Mouse (Mus musculus) midbrain, embryonic 13.5 days (tissue): Measurements from ENCODE around the gene Unc119b. TPM values are rescaled to one million over a fixed set of nuclear protein-coding genes. Genes with fewer than 3 reads are reported as not detected.

Experiments
- ATAC-seq: fragments of 200-750 bp; cut with Nextera tagmentation; 2 replicates; pipeline ENCODE4 v1.8.0; 2017; ENCODE audit warnings: mild to moderate bottlenecking, moderate TSS enrichment, moderate library complexity
- H3K27ac ChIP-seq: fragments of 300-500 bp; sonication (generic); 2 replicates; pipeline ENCODE4 v1.5.1; 2015; ENCODE audit warnings: inconsistent platforms, mild to moderate bottlenecking, moderate library complexity
- H3K27me3 ChIP-seq: fragments of 300-500 bp; sonication (generic); 2 replicates; pipeline ENCODE4 v1.6.1; 2015; ENCODE audit warnings: mild to moderate bottlenecking, inconsistent platforms
- H3K36me3 ChIP-seq: fragments of 300-500 bp; sonication (generic); 2 replicates; pipeline ENCODE4 v1.6.1; 2015; ENCODE audit warnings: mild to moderate bottlenecking, inconsistent platforms
- H3K4me1 ChIP-seq: fragments of 300-500 bp; sonication (generic); replicated peaks from 2 replicates; pipeline ENCODE4 v1.6.1; 2015; ENCODE audit warnings: inconsistent platforms
- H3K4me2 ChIP-seq: fragments of 300-500 bp; sonication (generic); replicated peaks from 2 replicates; pipeline ENCODE4 v1.6.1; 2015; ENCODE audit warnings: moderate library complexity, mild to moderate bottlenecking, inconsistent platforms
- H3K4me3 ChIP-seq: fragments of 300-500 bp; sonication (generic); replicated peaks from 2 replicates; pipeline ENCODE4 v1.5.1; 2015; ENCODE audit warnings: mild to moderate bottlenecking, inconsistent platforms
- H3K9ac ChIP-seq: fragments of 300-500 bp; sonication (generic); replicated peaks from 2 replicates; pipeline ENCODE4 v1.6.1; 2015; ENCODE audit warnings: mild to moderate bottlenecking, inconsistent platforms
- H3K9me3 ChIP-seq: fragments of 300-500 bp; sonication (generic); 2 replicates; pipeline ENCODE4 v1.6.1; 2016; ENCODE audit warnings: mild to moderate bottlenecking, inconsistent platforms
- WGBS: fragments of 180-500 bp; shearing (Covaris S2); methylation state at CpG from one replicate; pipeline ENCODE4 v1.1.7; 2015; 5-methylcytosine and 5-hydroxymethylcytosine counted together
- polyA plus RNA-seq: library from polyadenylated mRNA; unstranded; fragments of >200 nt; fragmentation: Nextera tagmentation; extraction: Ambion mirVana; gene quantifications from 2 replicates; pipeline ENCODE4 v1.2.1, GENCODE M21; 2015

The Unc119b gene
- 37.4 and 43.4 TPM in 2 replicates for polyA plus RNA-seq

DNA sequence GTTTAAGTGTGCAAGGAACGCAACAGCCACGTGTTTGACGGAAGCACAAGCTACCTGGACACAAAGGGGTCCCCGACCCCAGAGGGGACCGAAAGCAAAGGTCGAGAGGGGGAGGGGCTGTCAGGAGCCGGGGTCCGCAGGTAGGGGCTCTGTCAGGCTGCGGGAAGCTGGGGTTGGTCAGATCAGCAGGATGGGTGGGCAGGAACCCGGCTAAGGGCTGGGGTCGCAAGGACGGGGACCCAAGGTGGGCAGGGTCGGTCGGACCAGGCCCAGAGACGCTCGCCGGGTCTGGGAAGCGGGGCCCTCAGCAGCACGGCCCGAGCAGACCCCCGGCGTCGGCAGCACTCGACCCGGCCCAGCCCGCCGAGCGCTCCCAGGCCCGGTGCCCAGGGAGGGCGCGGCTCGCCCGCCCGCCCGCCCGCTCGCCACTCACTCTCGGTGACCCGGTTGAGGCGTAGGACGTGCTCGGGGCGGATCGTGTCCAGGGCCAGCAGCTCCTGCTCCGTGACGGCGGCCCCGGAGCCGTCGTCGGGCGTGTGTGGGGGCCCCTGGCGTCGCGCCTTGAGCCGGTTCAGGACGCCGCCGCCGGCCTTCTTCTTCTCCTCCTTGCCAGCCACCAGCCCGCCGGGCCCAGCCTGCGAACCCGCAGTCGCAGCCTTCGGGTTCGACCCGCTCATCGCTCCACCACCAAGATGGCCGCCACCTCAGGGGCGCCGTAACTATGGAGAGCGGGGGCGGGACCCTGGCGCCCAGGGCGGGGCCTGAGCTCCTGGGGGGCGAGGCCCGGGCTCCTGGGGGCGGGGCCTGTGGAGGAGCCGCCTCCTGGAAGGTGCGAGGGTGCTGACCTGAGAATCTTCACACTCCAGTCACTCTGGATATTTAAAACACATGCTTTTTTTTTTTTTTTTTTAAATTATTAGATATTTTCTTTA, at the start of gene Unc119b:
Gene Unc119b (minus strand): TSS at position 742 of the 932 bp plus-strand sequence.
- Histone ChIP-seq H3K27ac (peak within 1 kb of the TSS; percentile 74; the same call in 1 of the 2 replicates), H3K27me3 (no peaks in the 10 kb centered on the region), H3K4me3 (peak within 1 kb of the TSS; percentile 88), H3K9ac (peak within 1 kb of the TSS; percentile 92), H3K36me3 (peaks cover 11% of the 10 kb centered on the region), H3K4me2 (peak within 1 kb of the TSS; percentile 75), H3K9me3 (no peaks in the 10 kb centered on the region), H3K4me1 (peaks cover 20% of the 10 kb centered on the region)
- ATAC-seq, result peak; percentile 94
- whole genome bisulfite sequencing, result under 1% methylated on average over 69 of the region's 81 CpGs

DNA sequence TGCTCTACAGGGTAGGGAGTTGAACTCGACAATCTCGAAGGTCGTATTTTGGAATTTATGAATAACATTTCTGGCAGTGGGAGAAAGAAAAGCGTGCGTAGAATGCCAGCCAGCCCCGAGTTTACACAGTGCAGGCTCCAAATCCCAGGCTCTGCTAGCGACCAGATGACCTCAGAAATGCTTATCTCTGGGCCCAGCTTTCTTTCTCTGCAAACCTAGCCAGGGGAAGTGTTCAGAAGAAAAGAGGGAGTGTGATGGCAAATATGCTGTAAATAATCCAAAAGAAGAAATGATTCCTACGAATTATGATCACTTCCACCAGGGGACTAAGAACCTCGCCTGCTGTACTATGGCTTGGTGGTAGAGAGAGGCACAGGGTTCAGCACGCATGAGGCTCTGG, 48.7 kb upstream of the Unc119b start:
- peak overlapping the region; percentile 44 for H3K27ac ChIP-seq
- no peak for ATAC-seq
- H3K9ac ChIP-seq, result no peak overlapping the region
- no peaks in the 10 kb centered on the region for H3K9me3 ChIP-seq
- H3K27me3 ChIP-seq, result peaks cover 23% of the 10 kb centered on the region
- H3K4me2 ChIP-seq, result no peak overlapping the region
- no peak overlapping the region for H3K4me3 ChIP-seq
- WGBS, result 84% methylated on average over 10 of the region's 10 CpGs
- peaks cover 40% of the 10 kb centered on the region for H3K4me1 ChIP-seq
- H3K36me3 ChIP-seq, result no peaks in the 10 kb centered on the region

DNA sequence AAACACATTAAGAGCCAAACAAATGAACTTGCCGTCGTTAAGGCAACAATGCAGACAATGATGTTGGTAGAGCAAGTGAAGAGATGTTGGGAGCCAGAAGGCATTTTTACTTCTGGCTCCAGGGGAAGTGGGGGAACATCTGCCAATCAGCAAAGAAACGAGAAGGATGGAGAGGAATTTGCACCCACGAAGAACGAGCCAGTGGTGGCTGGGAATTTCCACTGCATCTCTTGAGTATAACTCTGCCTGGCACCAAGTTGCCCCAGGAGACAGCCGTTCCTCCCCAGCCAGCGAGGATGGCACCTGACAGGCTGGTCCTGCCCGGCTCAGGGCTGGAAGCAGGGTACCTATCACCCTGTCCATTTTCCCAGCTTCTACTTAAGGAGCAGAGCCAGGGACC, 48.1 kb upstream of the Unc119b start:
- H3K4me3 ChIP-seq, result no peak overlapping the region
- H3K9me3 ChIP-seq, result no peaks in the 10 kb centered on the region
- peaks cover 21% of the 10 kb centered on the region for H3K27me3 ChIP-seq
- peaks cover 40% of the 10 kb centered on the region for H3K4me1 ChIP-seq
- 87% methylated on average over 8 of the region's 8 CpGs for WGBS
- no peak overlapping the region for H3K27ac ChIP-seq
- no peak overlapping the region for H3K4me2 ChIP-seq
- no peak for ATAC-seq
- no peak overlapping the region for H3K9ac ChIP-seq
- no peaks in the 10 kb centered on the region for H3K36me3 ChIP-seq

DNA sequence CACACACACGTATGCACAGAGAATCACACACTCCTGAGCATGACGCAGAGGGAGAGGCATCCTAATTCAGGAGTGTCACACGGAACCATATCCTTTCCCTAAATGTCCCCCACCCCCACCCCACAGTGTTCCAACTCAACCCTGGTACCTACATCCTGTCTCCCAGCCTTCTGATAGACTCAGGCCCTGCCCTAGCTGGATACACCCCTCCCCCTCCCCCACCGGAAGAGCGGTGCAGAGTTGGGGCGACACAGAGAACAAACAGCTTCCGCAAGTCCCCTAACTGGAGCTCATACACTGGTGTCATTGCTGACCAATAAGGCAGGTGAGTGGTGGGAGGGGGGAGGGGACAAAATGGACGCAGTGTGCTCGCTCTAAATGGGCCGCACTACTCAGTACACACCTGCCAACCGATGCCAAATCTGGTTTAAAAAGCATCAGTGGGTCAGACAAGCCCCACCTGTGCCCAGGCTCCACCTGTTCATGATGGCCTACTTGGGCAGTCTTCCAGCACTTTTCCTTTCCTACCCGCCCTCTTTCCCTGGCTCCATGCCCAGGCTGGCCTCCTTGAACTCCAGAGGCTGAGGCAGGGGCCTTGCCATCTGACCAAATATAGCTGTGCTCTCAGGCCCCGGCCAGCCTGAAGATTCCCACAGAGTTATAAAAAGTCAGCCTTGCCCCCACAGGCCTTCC, 46.6 kb upstream of the Unc119b start:
- no peak for ATAC-seq
- Histone ChIP-seq H3K27ac (no peak overlapping the region), H3K36me3 (no peaks in the 10 kb centered on the region), H3K27me3 (peaks cover 17% of the 10 kb centered on the region), H3K4me2 (no peak overlapping the region), H3K9ac (no peak overlapping the region), H3K4me1 (peaks cover 31% of the 10 kb centered on the region), H3K9me3 (no peaks in the 10 kb centered on the region), H3K4me3 (no peak overlapping the region)
- 77% methylated on average over 13 of the region's 13 CpGs for WGBS

- no peak for ATAC-seq
These were observed 44.8 kb upstream of the Unc119b start for GRCm38 (mm10) chr5:115179596-115179995.

DNA sequence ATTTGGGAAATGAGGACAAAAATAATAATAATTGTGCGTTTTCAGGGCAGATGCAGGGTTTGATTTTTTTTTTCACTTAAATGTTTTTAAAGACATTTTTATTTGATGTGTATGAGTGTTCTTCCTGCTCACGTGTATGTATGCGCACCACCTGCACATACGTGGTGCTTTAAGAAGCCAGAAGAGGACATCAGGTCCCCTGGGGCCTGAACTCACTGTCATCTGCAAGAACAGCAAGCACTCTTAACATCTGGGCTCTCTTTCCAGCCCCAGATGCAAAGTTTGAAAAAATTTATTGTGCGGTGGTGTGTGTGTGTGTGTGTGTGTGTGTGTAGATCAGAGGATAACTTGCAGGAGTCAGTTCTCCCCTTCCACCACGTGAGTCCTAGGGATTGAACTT, 43.1 kb upstream of the Unc119b start:
- Histone ChIP-seq H3K27me3 (0 out of 2 replicates have a peak, but pooled peaks cover 6% of the 10 kb centered on the region), H3K27ac (no peak overlapping the region), H3K9me3 (no peaks in the 10 kb centered on the region), H3K36me3 (no peaks in the 10 kb centered on the region), H3K4me3 (no peak overlapping the region), H3K4me1 (0 out of 2 replicates have a peak, but pooled peaks cover 5% of the 10 kb centered on the region), H3K9ac (no peak overlapping the region), H3K4me2 (no peak overlapping the region)
- no peak for ATAC-seq
- WGBS, result 81% methylated on average over 6 of the region's 6 CpGs

More at GRCm38 (mm10) chr5:115179596-115179995, 44.8 kb upstream of the Unc119b start:
- Histone ChIP-seq H3K27ac (no peak overlapping the region), H3K4me2 (no peak overlapping the region), H3K27me3 (peaks cover 6% of the 10 kb centered on the region; the same call in 1 of the 2 replicates), H3K9ac (no peak overlapping the region), H3K9me3 (no peaks in the 10 kb centered on the region), H3K4me3 (no peak overlapping the region), H3K36me3 (no peaks in the 10 kb centered on the region), H3K4me1 (peaks cover 14% of the 10 kb centered on the region)
- WGBS, result 95% methylated on average over 11 of the region's 11 CpGs

- Histone ChIP-seq H3K36me3 (no peaks in the 10 kb centered on the region), H3K9ac (no peak overlapping the region), H3K9me3 (no peaks in the 10 kb centered on the region), H3K27ac (no peak overlapping the region), H3K4me1 (0 out of 2 replicates have a peak, but pooled peaks cover 5% of the 10 kb centered on the region), H3K27me3 (no peaks in the 10 kb centered on the region), H3K4me3 (no peak overlapping the region), H3K4me2 (no peak overlapping the region)
- 100% methylated on average over 1 of the region's 1 CpGs for WGBS
- ATAC-seq, result no peak
These were observed 39.8 kb upstream of the Unc119b start for GRCm38 (mm10) chr5:115174554-115174953.

GRCm38 (mm10) chr5:115170150-115170549, 35.4 kb upstream of the Unc119b start:
- WGBS, result 88% methylated on average over 8 of the region's 8 CpGs
- no peak for ATAC-seq
- H3K27me3 ChIP-seq, result no peaks in the 10 kb centered on the region

DNA sequence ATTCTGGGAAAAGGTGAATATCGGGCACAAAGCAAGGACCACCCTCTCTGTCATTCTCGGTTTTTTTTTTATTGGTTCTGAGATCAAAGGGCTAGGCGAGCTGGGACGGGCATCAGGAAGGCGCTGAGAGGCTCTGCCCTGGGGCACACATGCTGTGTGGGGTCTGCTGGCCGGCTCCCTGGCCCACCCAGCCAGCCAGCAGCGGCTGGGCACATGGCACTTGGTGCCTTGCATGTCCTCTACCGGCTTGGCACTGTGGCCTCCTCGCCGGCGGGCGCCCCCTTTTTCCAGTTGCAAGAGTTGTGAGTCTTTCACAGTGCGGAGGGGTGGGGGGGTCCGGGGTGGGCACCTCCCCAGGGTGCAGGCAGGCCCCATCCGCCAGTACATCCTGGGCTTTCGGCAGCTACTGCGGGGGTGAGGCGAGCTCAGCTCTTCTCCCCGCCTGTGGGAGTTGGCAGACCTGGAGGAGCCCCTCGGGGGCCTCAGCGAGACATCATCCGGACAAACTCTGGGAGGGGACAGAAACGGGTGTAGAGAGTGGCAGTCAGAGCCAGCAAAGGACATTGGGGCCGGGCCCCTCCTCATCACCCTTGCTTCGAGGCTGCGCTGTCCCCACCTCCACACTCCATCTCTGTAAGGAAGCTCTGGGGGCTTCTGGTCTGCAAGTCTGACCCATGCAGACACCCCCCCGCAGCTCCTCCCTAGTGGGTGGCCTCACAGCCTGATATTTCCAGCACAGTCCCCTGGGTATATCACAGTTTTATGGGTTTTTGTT, 34.1 kb upstream of the Unc119b start:
- Histone ChIP-seq H3K27me3 (no peaks in the 10 kb centered on the region), H3K4me3 (no peak overlapping the region), H3K9ac (no peak overlapping the region), H3K9me3 (no peaks in the 10 kb centered on the region), H3K36me3 (no peaks in the 10 kb centered on the region), H3K4me2 (no peak overlapping the region), H3K4me1 (peaks cover 6% of the 10 kb centered on the region; the same call in 1 of the 2 replicates), H3K27ac (no peak overlapping the region)
- 59% methylated on average over 26 of the region's 27 CpGs for WGBS
- no peak for ATAC-seq

More at GRCm38 (mm10) chr5:115170150-115170549, 35.4 kb upstream of the Unc119b start:
- no peaks in the 10 kb centered on the region for H3K9me3 ChIP-seq
- H3K36me3 ChIP-seq, result no peaks in the 10 kb centered on the region
- no peak overlapping the region for H3K27ac ChIP-seq
- H3K9ac ChIP-seq, result no peak overlapping the region
- H3K4me3 ChIP-seq, result no peak overlapping the region
- no peak overlapping the region for H3K4me2 ChIP-seq
- H3K4me1 ChIP-seq, result peaks cover 6% of the 10 kb centered on the region; the same call in 1 of the 2 replicates

DNA sequence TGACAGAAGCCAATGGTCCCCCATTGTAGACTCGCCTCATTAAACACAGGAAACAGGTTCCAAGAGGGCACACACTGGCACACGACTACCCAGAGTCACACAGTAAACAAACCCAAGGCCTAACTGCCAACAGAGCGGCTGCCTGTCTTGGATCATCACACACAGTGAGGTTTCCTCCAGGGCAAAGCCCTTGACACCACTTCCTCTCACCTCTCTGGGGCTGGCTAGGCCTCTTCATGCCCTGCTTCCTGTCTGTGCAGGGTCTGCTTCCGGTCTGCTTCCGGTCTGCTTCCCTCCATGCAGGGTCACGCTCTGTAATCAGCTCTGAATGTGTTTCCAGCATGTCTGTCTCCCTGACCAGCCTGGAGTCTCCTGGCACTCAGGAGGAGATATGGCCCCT, 32.6 kb upstream of the Unc119b start:
- Histone ChIP-seq H3K27me3 (no peaks in the 10 kb centered on the region), H3K9me3 (no peaks in the 10 kb centered on the region), H3K27ac (no peak overlapping the region), H3K9ac (0 out of 2 replicates have a peak overlapping the region, but pooled peaks have one; percentile 32), H3K4me2 (no peak overlapping the region), H3K4me1 (peaks cover 6% of the 10 kb centered on the region; the same call in 1 of the 2 replicates), H3K36me3 (no peaks in the 10 kb centered on the region), H3K4me3 (no peak overlapping the region)
- ATAC-seq, result no peak
- 85% methylated on average over 6 of the region's 6 CpGs for WGBS

DNA sequence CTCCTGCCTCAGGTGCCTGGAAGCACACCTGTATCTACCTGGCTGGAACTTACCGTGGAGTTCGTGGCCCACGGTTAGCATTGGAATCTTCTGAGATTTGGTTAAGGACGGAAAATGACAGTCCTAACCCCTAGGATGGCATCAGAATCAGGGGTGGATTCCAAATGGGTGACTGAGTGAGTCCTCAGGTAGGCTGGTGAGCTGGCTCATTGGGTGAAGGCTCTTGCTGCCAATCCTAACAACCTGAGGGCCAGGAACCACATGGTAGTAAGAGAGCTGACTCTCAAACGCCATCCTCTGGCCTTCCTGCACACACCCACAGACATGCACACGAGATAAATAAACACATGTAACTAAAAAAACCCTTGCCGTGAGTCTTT, 32.0 kb upstream of the Unc119b start:
- Histone ChIP-seq H3K4me2 (no peak overlapping the region), H3K9me3 (no peaks in the 10 kb centered on the region), H3K9ac (no peak overlapping the region), H3K4me1 (peaks cover 6% of the 10 kb centered on the region; the same call in 1 of the 2 replicates), H3K36me3 (no peaks in the 10 kb centered on the region), H3K4me3 (no peak overlapping the region), H3K27me3 (no peaks in the 10 kb centered on the region), H3K27ac (no peak overlapping the region; the same call in 1 of the 2 replicates)
- 83% methylated on average over 7 of the region's 7 CpGs for WGBS
- no peak for ATAC-seq
